Mouse (Mus musculus) kidney, adult 2 months (tissue): ENCODE results near the gene Dapk3.

ENCODE experiments used
- CTCF ChIP-seq: fragments of 200-500 bp; conservative IDR thresholded peaks from 2 replicates; pipeline ENCODE4 v1.5.1; 2011; ENCODE audit warnings: low read depth, mild to moderate bottlenecking, control low read depth, low read length, moderate library complexity, mixed read lengths; ENCODE audit not compliant: insufficient read depth, insufficient read length
- POLR2A ChIP-seq: fragments of 200-500 bp; IDR thresholded peaks from one replicate; pipeline ENCODE4 v1.6.1; 2011; ENCODE audit warnings: low read depth, low read length, control low read depth

- TF ChIP-seq CTCF, result no peak
- no peak for TF ChIP-seq POLR2A
Measured at GRCm38 (mm10) chr10:81143157-81143633, 39.6 kb upstream of the Dapk3 start.
